Comparison of ENCODE assay signal across 8 mouse cellular contexts in genomic region chr19:44554861-44555590, GRCm38 (mm10). TPM values are rescaled to one million over a fixed set of nuclear protein-coding genes. Genes with fewer than 3 reads are reported as not detected.
DNase-seq lines count a peak whose midpoint lies in the region; ATAC-seq and TF ChIP-seq lines count a peak whose summit lies in the region.

Ndufb8 (minus strand) TSS chr19:44555440.

- H3K9me3 ChIP-seq in CH12.LX (replicated peaks; ENCODE audit: low read length): no peaks in the 10 kb centered on the region
- no peaks in the 10 kb centered on the region for H3K9me3 ChIP-seq in forebrain, embryonic 12.5 days
- H3K9me3 ChIP-seq in heart, postnatal 0 days (replicated peaks; ENCODE audit: control insufficient read depth, low read length): no peaks in the 10 kb centered on the region
- no peaks in the 10 kb centered on the region for H3K9me3 ChIP-seq in liver, embryonic 16.5 days (replicated peaks; ENCODE audit: control insufficient read depth, low read length)
- H3K9me3 ChIP-seq in neural tube, embryonic 13.5 days: no peaks in the 10 kb centered on the region

- H3K79me2 ChIP-seq in CH12.LX (replicated peaks; ENCODE audit: control insufficient read depth, extremely low read depth, insufficient read depth, poor library complexity, severe bottlenecking): peaks cover 13% of the 10 kb centered on the region

- under 1% methylated on average over 50 of the region's 50 CpGs for WGBS in forebrain, embryonic 12.5 days
- WGBS in heart, postnatal 0 days: under 1% methylated on average over 50 of the region's 50 CpGs
- under 1% methylated on average over 50 of the region's 50 CpGs for WGBS in liver, embryonic 16.5 days (ENCODE audit: insufficient replicate concordance)
- WGBS in neural tube, embryonic 13.5 days: under 1% methylated on average over 50 of the region's 50 CpGs

- peak within 1 kb of the TSS; percentile 74 for H3K9ac ChIP-seq in CH12.LX (ENCODE audit: insufficient read depth, low read depth)
- peak within 1 kb of the TSS; percentile 86 for H3K9ac ChIP-seq in forebrain, embryonic 12.5 days
- peak within 1 kb of the TSS; percentile 95 for H3K9ac ChIP-seq in heart, postnatal 0 days (replicated peaks; ENCODE audit: low read depth, low read length)
- H3K9ac ChIP-seq in liver, embryonic 16.5 days (ENCODE audit: low read depth, low read length): peak within 1 kb of the TSS; percentile 84
- H3K9ac ChIP-seq in neural tube, embryonic 13.5 days: peak within 1 kb of the TSS; percentile 93

- no peak for TF ChIP-seq CTCF in CH12.LX (conservative IDR thresholded peaks at IDR 0.05 in 1 of 2, IDR thresholded peaks at IDR 0.05 in 1 of 2; ENCODE audit: low read depth in 2 of 2, low read length in 2 of 2)
- TF ChIP-seq CTCF in heart, postnatal 0 days (IDR thresholded peaks at IDR 0.05; ENCODE audit: low read depth): no peak
- no peak for TF ChIP-seq CTCF in testis, adult 2 months (IDR thresholded peaks at IDR 0.05; ENCODE audit: control insufficient read depth, insufficient read depth, insufficient replicate concordance, low read depth, low read length)

- peak within 1 kb of the TSS; percentile 43 for H3K27ac ChIP-seq in CH12.LX (ENCODE audit: insufficient read depth, low read depth)
- H3K27ac ChIP-seq in forebrain, embryonic 12.5 days: 0 out of 2 replicates have a peak within 1 kb of the TSS, but pooled peaks have one; percentile 19
- peak within 1 kb of the TSS; percentile 90 for H3K27ac ChIP-seq in heart, postnatal 0 days (ENCODE audit: low read depth)
- peak within 1 kb of the TSS; percentile 69 for H3K27ac ChIP-seq in liver, embryonic 16.5 days (ENCODE audit: low read length)
- peak within 1 kb of the TSS; percentile 84 for H3K27ac ChIP-seq in neural tube, embryonic 13.5 days (replicated peaks)
- H3K27ac ChIP-seq in testis, adult 2 months (ENCODE audit: control insufficient read depth, insufficient read depth, low read depth, low read length): peak within 1 kb of the TSS; percentile 71

- dilution Hi-C loops in CH12.LX (cut with MboI; ENCODE audit: extremely low pct_ligation_motif_present, extremely low pct_unique_long_range_greater_than_20kb, low sequenced_read_pairs): no loop called here

- H3K27me3 ChIP-seq in CH12.LX (replicated peaks): peaks cover 3% of the 10 kb centered on the region
- peaks cover 18% of the 10 kb centered on the region for H3K27me3 ChIP-seq in forebrain, embryonic 12.5 days
- no peaks in the 10 kb centered on the region for H3K27me3 ChIP-seq in heart, postnatal 0 days (ENCODE audit: control insufficient read depth, insufficient read depth, low read length)
- no peaks in the 10 kb centered on the region; the same call in 1 of the 2 replicates for H3K27me3 ChIP-seq in liver, embryonic 16.5 days (ENCODE audit: control insufficient read depth, insufficient read depth, low read depth, low read length)
- H3K27me3 ChIP-seq in neural tube, embryonic 13.5 days: peaks cover 14% of the 10 kb centered on the region
- no peaks in the 10 kb centered on the region for H3K27me3 ChIP-seq in testis, adult 2 months (ENCODE audit: control insufficient read depth, insufficient read depth, low read length)

- peak within 1 kb of the TSS; percentile 94 to 99 (median 99) for H3K4me3 ChIP-seq in CH12.LX (replicated peaks in 1 of 3; ENCODE audit: low read depth in 2 of 3, low read length in 2 of 3, poor library complexity in 1 of 3)
- H3K4me3 ChIP-seq in forebrain, embryonic 12.5 days (replicated peaks): peak within 1 kb of the TSS; percentile 89
- peak within 1 kb of the TSS; percentile 90 for H3K4me3 ChIP-seq in heart, postnatal 0 days (ENCODE audit: low read depth, low read length)
- H3K4me3 ChIP-seq in liver, embryonic 16.5 days (ENCODE audit: low read depth, low read length): peak within 1 kb of the TSS; percentile 89
- peak within 1 kb of the TSS; percentile 90 for H3K4me3 ChIP-seq in neural tube, embryonic 13.5 days
- H3K4me3 ChIP-seq in testis, adult 2 months (ENCODE audit: control insufficient read depth, low read depth, low read length): peak within 1 kb of the TSS; percentile 96

- ATAC-seq in forebrain, embryonic 12.5 days (ENCODE audit: low FRiP score): peak; percentile 93
- peak; percentile 91 for ATAC-seq in heart, postnatal 0 days (ENCODE audit: insufficient read depth, low read depth)
- ATAC-seq in liver, embryonic 16.5 days (ENCODE audit: low read depth): peak; percentile 93
- ATAC-seq in neural tube, embryonic 13.5 days (ENCODE audit: low read depth): peak; percentile 84

- peak within 1 kb of the TSS; percentile 95 for H3K4me2 ChIP-seq in CH12.LX (ENCODE audit: insufficient read depth, low read depth, poor library complexity, severe bottlenecking)
- H3K4me2 ChIP-seq in forebrain, embryonic 12.5 days: peak within 1 kb of the TSS; percentile 87
- peak within 1 kb of the TSS; percentile 94 for H3K4me2 ChIP-seq in heart, postnatal 0 days (ENCODE audit: low read depth, low read length)
- H3K4me2 ChIP-seq in liver, embryonic 16.5 days (ENCODE audit: low read depth, low read length): peak within 1 kb of the TSS; percentile 82
- peak within 1 kb of the TSS; percentile 81 for H3K4me2 ChIP-seq in neural tube, embryonic 13.5 days

- DNase-seq in CH12.LX (ENCODE audit: extremely low read depth): peak; percentile 94
- peak; percentile 90 for DNase-seq in c-Kit-positive CD71-positive TER-119-negative erythroid progenitor cells, embryonic 14.5 days (ENCODE audit: low read depth)
- peak; percentile 91 for DNase-seq in heart, postnatal 0 days (ENCODE audit: low spot score)
- DNase-seq in kidney, postnatal 4 days: peak; percentile 98

- no peak for TF ChIP-seq EP300 in CH12.LX (IDR thresholded peaks at IDR 0.05; ENCODE audit: low read length)
- peak; percentile 59; the same call in 1 of the 2 replicates for TF ChIP-seq EP300 in heart, postnatal 0 days (IDR thresholded peaks at IDR 0.05; ENCODE audit: low read depth)

- peaks cover 0 to 17% of the 10 kb centered on the region in 2 experiments; a peak in 2 of 4 replicates for H3K4me1 ChIP-seq in CH12.LX (ENCODE audit: control insufficient read depth in 1 of 2, insufficient read depth in 2 of 2)
- H3K4me1 ChIP-seq in forebrain, embryonic 12.5 days: peaks cover 15% of the 10 kb centered on the region
- peaks cover 9% of the 10 kb centered on the region for H3K4me1 ChIP-seq in heart, postnatal 0 days (ENCODE audit: control insufficient read depth, insufficient read depth)
- peaks cover 8% of the 10 kb centered on the region for H3K4me1 ChIP-seq in liver, embryonic 16.5 days (ENCODE audit: control insufficient read depth, low read depth, low read length)
- H3K4me1 ChIP-seq in neural tube, embryonic 13.5 days (replicated peaks): peaks cover 37% of the 10 kb centered on the region
- peaks cover 4% of the 10 kb centered on the region for H3K4me1 ChIP-seq in testis, adult 2 months (ENCODE audit: control insufficient read depth, insufficient read depth, low read length)

- TF ChIP-seq POLR2A in CH12.LX (IDR thresholded peaks at IDR 0.05; ENCODE audit: low read depth, low read length): peak; percentile 97
- TF ChIP-seq POLR2A in testis, adult 2 months (IDR thresholded peaks at IDR 0.05; ENCODE audit: control insufficient read depth, low read depth, low read length): peak; percentile 90

- no peak for TF ChIP-seq RAD21 in CH12.LX (IDR thresholded peaks at IDR 0.05; ENCODE audit: low read depth, low read length)

- H3K36me3 ChIP-seq in CH12.LX (replicated peaks in 1 of 2; ENCODE audit: control insufficient read depth in 1 of 2, insufficient read depth in 1 of 2, low read length in 1 of 2): peaks cover 30 to 36% of the 10 kb centered on the region in 2 experiments
- H3K36me3 ChIP-seq in forebrain, embryonic 12.5 days (replicated peaks): peaks cover 30% of the 10 kb centered on the region
- H3K36me3 ChIP-seq in heart, postnatal 0 days (replicated peaks; ENCODE audit: control insufficient read depth, insufficient read depth, low read length): peaks cover 34% of the 10 kb centered on the region
- peaks cover 22% of the 10 kb centered on the region for H3K36me3 ChIP-seq in liver, embryonic 16.5 days (ENCODE audit: control insufficient read depth, insufficient read depth)
- H3K36me3 ChIP-seq in neural tube, embryonic 13.5 days: peaks cover 36% of the 10 kb centered on the region
- peaks cover 2% of the 10 kb centered on the region; the same call in 1 of the 2 replicates for H3K36me3 ChIP-seq in testis, adult 2 months (ENCODE audit: control insufficient read depth, insufficient read depth, low read length)

- in situ Hi-C loops in CH12.LX (cut with MboI; ENCODE audit: low pct_ligation_motif_present, low pct_unique_long_range_greater_than_20kb, low sequenced_read_pairs): loop anchor here (10.0 kb wide), 1 partner anchor 180 kb away; no protein-coding TSS in a partner anchor

TF ChIP-seq in CH12.LX, 34 proteins besides CTCF, POLR2A, EP300 and RAD21 (continues in another document):
- no peak for TF ChIP-seq RCOR1 (conservative IDR thresholded peaks at IDR 0.05; ENCODE audit: low read depth, low read length)
- 0 out of 2 replicates have a peak, but pooled peaks have one; percentile 27 for TF ChIP-seq ELF1 (IDR thresholded peaks at IDR 0.05; ENCODE audit: low read depth, low read length)
- TF ChIP-seq NELFE (IDR thresholded peaks at IDR 0.05; ENCODE audit: low read depth, low read length): peak; percentile 91
- peak; percentile 20; the same call in 1 of the 2 replicates for TF ChIP-seq BHLHE40 (IDR thresholded peaks at IDR 0.05; ENCODE audit: low read depth, low read length)
- TF ChIP-seq MAFK (IDR thresholded peaks at IDR 0.05; ENCODE audit: insufficient replicate concordance, low read length): no peak
- peak; percentile 88 for TF ChIP-seq SIN3A (IDR thresholded peaks at IDR 0.05; ENCODE audit: low read length)
- TF ChIP-seq MAX (IDR thresholded peaks at IDR 0.05; ENCODE audit: low read length): no peak
- peak; percentile 71; the same call in 1 of the 2 replicates for TF ChIP-seq KAT2A (IDR thresholded peaks at IDR 0.05; ENCODE audit: insufficient replicate concordance, low read length)
- TF ChIP-seq MEF2A (IDR thresholded peaks at IDR 0.05; ENCODE audit: borderline replicate concordance, low read depth, low read length): peak; percentile 45; the same call in 1 of the 2 replicates
- TF ChIP-seq IRF4 (IDR thresholded peaks at IDR 0.05; ENCODE audit: low read depth, low read length): no peak; the same call in 1 of the 2 replicates
- no peak for TF ChIP-seq SMC3 (IDR thresholded peaks at IDR 0.05; ENCODE audit: low read depth, low read length)

RNA-seq across cellular contexts. Expression of gene Ndufb8, which starts in this region (rescaled TPM):
- total RNA-seq in CH12.LX (2012; rRNA removed) (341 and 383 TPM in 2 replicates), CH12.LX (2014; rRNA removed) (278 and 354 TPM in 2 replicates)
- 311 and 321 TPM in 2 replicates for polyA plus RNA-seq in CH12.LX (2012; ENCODE audit: insufficient read length, low read depth)
- 378 and 384 TPM in 2 replicates for polyA plus RNA-seq in forebrain, embryonic 12.5 days (2016; fragmentation: Nextera tagmentation; extraction: Ambion mirVana)
- 1,695 and 1,852 TPM in 2 replicates for total RNA-seq in heart, postnatal 0 days (2014; rRNA removed; ENCODE audit: low replicate concordance)
- 2,183 and 2,286 TPM in 2 replicates for polyA plus RNA-seq in heart, postnatal 0 days (2015; fragmentation: Nextera tagmentation; extraction: Ambion mirVana)
- polyA plus RNA-seq in liver, embryonic 16.5 days (2015; fragmentation: Nextera tagmentation; extraction: Ambion mirVana): 282 and 291 TPM in 2 replicates
- 654 and 741 TPM in 2 replicates for polyA plus RNA-seq in neural tube, embryonic 13.5 days (2015; fragmentation: Nextera tagmentation; extraction: Ambion mirVana)
- 614 and 616 TPM in 2 replicates for polyA plus RNA-seq in testis, adult 2 months (2012; rRNA removed)

Comparison
In these comparisons a context has a peak if more than half of its experiments do, and no peak if none do; other contexts are left out.
1. Peak in every context shown above with its lines: DNase-seq, ATAC-seq, H3K4me3 ChIP-seq and H3K27ac ChIP-seq.
2. H3K27ac ChIP-seq: peak in every context shown above with its lines; median percentile 90 in heart, postnatal 0 days; 84 in neural tube, embryonic 13.5 days; 71 in testis, adult 2 months; 69 in liver, embryonic 16.5 days; 43 in CH12.LX; 19 in forebrain, embryonic 12.5 days.